Mouse (Mus musculus) embryo, embryonic 10.5 days (tissue): ENCODE results near the gene Slfn2.
A peak's percentile ranks its signal among the peaks of the same experiment; 100 is the strongest.

ENCODE experiments used
- DNase-seq: peaks from one replicate; pipeline ENCODE4 v3.0.0-alpha.2; 2015; ENCODE audit warnings: low spot score

The Slfn2 gene

DNA sequence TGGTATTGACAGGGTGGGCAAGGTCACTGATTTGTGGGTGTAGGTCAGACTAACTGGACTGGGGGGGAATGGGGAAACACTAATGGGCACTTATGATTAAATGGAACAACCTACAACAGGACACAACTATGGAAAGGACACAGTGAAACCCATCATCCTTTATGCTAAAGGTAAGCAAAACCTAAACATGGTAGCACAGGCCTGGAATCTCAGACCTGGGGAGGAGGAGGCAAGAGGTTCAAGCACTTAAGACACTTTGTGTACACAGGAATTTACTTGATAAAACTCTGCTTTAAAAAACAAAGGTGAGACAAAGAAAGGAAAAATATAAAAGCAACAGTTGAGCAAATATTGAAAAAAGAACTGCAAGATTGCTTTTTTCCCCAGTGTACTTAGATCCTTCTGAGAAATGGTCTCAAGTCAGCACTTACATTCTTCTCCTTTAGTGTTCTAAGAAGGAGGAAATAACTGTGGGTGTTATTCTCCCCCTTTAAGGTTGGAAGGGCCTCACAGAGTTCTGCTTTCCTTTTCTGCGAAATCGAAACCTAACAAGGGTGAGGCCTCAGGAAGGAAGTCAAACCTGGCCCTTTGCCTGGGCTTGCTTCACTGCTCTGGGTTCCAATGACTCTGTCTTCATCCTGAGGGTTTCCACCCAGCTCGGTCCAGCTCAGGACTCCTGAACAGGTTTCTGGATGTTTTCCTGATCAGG lies 13.0 kb downstream of the Slfn2 start:
- no peak for DNase-seq

DNA sequence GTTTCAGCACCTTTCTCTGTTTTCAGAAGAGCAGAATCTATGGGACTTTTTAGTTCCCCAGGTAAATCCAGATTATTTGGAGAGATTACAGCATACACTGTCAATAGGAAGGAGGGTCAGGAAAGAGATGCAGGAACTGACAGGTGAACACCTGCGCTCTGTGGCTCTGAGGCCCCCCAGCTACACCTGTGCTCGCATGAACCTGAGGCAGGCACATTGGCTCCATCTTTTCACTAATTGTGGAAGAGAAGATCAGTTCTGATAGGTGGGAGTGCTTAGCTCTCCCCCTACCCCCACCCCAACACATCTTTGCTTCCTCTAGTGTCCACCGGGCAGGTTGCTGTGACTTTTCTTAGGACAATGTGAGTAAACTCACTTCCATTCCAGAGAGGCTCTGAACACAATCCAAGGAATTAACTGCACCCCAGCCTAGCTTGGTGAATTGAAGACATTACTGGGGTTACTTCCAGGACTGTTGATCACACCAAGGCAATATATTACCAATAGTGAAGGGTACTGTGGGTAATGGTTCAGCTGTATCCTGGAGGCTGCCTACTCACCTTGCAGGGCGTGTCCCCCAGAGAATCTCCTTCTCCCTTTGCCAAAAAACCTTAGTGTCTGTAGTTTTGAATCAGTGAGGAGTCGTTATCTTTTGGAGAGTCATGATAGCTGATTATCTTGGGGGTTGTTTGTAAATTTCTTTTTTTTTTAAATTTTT lies 13.7 kb downstream of the Slfn2 start:
- no peak for DNase-seq

DNA sequence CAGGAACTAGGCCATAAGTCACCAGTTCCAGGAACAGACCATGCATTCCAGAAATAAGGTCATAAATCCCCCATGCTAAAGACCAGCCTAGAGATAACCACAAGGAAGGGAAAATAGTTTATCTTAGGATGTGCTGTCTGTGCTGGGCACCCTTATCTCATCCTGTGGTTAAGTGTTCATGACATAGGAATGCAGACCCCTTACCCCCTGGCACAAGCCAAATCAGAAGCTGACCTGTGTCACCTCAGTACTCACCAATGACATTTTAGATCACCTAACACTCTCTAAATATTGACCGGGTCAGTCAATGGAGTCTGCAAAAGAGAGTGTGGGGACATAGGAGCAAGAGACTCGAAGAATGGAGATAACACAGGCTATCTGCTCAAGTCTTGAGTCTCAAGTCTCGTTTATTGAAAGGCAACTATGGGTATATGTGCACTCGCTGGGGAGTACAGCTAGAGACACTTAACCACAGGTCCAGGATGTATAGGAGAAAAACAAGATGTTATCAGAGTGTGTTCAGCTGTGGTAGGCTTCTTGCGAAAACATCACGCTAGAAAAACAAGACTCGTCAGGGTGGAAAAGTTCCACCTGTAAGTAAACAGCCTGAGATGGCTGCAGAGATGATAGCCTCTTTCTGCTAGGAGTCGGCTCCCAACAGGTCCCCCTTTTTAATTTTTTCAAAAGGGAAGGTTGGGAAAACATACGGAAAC lies 14.7 kb downstream of the Slfn2 start:
- DNase-seq = no peak

DNA sequence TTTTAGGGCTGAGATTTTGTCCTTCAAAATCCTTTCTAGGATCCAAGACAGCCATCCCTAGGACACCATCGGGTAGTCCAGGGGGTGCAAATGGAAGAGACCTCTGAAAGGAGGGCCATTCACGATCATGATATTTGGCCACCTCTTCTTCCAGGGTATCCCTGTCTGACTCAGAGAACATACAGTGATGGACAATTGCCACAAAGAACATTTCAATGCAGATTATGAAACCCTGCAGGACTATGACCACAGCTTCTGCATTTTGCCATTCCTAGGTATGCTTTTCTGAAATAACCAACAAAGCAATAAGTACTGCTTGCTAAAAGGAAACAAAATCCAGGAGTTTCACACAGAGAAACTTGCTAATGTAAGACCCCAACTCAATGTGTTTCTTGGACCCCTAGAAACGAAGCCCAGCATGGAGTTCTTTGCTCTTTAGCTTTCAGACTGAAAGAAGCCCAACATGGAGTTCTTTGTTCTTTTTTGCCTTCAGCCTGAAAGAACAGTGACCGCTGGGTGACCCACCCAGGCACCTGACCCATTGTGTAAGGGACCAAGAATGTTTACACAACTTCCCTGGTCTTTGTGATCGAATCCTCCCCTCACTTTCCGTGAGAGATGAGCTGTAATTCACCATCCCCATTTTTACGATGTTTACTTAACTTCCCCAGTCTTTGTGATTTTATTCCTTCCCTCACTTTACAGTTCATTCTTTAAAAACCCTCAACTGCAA lies 18.0 kb downstream of the Slfn2 start:
- no peak for DNase-seq

GRCm38 (mm10) chr11:83084161-83084560 lies 19.2 kb downstream of the Slfn2 start:
- DNase-seq = no peak

DNA sequence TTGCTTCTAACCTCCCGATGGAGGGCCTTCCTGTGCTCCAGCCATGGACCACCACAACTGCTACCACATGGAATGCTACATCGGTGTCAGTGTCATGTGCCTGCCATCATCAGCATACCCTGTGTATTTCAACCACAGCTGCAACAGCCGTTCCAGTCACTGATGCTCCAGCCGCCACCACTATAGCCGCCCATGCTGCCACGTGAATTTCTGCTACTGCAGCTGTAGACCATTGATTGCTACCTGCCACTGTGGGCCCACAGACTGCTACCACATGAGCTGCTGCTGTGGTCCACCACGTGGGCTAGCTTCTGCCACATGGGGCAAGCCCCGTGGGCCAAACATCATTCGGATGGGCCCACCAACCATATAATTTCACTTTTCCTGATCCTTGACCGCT lies 19.8 kb downstream of the Slfn2 start:
- DNase-seq = no peak

DNA sequence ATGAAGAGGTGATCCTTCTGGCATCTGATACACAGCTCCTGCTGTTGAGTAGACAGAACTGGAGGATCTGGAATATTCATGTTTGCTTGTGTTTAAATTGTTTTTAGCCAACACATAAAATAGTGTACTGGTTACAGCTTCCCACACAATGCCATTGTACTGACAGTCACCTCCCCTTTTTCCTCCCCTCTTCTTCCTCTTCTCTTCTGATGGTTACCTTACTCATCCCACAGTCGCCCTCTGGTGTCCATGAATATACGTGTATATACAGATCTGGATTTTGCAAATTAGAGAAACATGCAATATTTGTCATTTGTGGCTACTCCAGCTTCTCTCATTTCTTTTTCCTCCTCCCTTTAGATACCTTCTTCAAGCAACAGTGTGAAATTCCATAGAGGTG lies 50.2 kb downstream of the Slfn2 start:
- DNase-seq = peak; percentile 13

DNA sequence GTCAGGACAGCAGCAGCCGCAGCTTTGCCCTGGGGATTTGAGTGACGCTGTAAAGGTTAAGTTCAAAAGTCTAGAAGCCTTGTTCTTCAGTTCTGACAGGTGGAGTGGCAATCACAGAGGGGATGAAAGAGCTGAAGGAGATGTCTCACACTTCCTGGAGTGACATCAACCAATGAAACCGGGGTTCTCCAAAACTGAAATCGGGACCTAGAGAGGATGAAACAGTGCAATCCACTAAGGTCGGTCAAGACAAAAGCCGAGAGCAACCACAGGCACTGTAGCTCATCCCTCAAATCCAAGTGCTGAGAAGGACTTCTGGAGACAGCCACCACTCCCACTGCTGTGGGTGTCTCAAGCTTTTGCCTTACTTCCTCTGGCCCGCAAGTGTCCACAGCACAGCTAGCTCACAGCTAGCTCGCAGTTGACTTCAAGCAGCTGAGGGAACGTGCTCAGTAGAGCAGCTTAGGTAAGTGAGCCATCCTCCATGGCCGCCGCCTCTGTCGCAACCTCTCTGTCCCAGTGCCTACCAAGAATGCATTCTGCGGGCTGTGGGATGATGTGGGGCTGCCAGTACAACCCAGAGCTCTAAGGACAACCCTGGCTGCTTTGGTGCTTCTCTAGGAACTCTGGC lies 51.8 kb downstream of the Slfn2 start, which contains the start of gene Slfn1:
TSS of gene Slfn1 (plus strand) at position 253 of the 631 bp plus-strand sequence.
- DNase-seq = no peak

DNA sequence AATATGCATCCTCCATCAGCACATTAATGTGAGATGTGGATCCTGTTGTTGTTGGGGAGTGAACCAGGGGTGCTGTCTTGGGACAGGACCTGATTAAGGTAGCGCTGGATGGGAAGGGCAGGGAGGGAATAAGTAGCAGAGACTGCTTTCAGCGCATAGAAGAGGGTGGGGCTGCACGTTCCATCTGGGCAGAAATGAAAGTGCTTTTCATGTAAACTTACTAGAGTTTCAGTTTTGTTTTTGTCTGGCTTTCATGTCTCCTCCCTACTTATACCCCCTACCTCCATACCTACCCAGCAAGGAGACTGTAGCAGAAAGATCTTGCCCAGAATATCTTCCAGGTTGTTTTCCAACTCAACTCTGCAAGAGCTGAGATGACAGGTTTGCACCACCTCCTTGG lies 53.1 kb downstream of the Slfn2 start:
- DNase-seq = no peak
